Mouse (Mus musculus): Measurements from ENCODE around the gene Zfp275. TPM values are rescaled to one million over a fixed set of nuclear protein-coding genes. Genes with fewer than 3 reads are reported as not detected.

The Zfp275 gene
- total RNA-seq, 2 experiments from 2014 or later: 12.1 to 16.1 TPM

Other genes with a start within 250 kb of the Zfp275 start
- gene Xlr3a, start 245.5 kb upstream of the Zfp275 start, total RNA-seq (2021): under 1 TPM; 0.62 to 0.80 TPM
- 1 to 10 TPM; 1.8 to 2.3 TPM for gene Gm14685, start 225.6 kb upstream of the Zfp275 start, total RNA-seq (2021)
- gene Xlr5b, start 193.8 kb upstream of the Zfp275 start, total RNA-seq (2021): not detected
- gene DXBay18, start 193.2 kb upstream of the Zfp275 start, total RNA-seq (2021): 1 to 10 TPM in 1 of 2 experiments, under 1 TPM in 1; 0.48 to 2.1 TPM
- gene Spin2d, start 165.6 kb upstream of the Zfp275 start, total RNA-seq (2021): not detected
- gene Xlr3b, start 150.4 kb upstream of the Zfp275 start, total RNA-seq (2021): 1 to 10 TPM; 4.1 to 7.0 TPM
- under 1 TPM in 1 of 2 experiments, not detected in 1; 0.51 TPM for gene Xlr4b, start 128.3 kb upstream of the Zfp275 start, total RNA-seq (2021)
- gene F8a, start 114.3 kb upstream of the Zfp275 start, total RNA-seq (2021): 10 to 100 TPM; 13.4 to 15.2 TPM
- not detected for gene Xlr4c, start 99.5 kb upstream of the Zfp275 start, total RNA-seq (2021)
- not detected for gene Xlr3c, start 77.2 kb upstream of the Zfp275 start, total RNA-seq (2021)
- not detected for gene Xlr5a, start 49.6 kb upstream of the Zfp275 start, total RNA-seq (2021)
- not detected for gene Xlr5c, start 49.6 kb upstream of the Zfp275 start, total RNA-seq (2021)
- not detected for gene Gm45015, start 5.8 kb upstream of the Zfp275 start, total RNA-seq (2021)
- gene Gm18336, start 56.1 kb downstream of the Zfp275 start, total RNA-seq (2021): under 1 TPM; 0.16 to 0.29 TPM
- gene Zfp92, start 68.5 kb downstream of the Zfp275 start, total RNA-seq (2021): 1 to 10 TPM; 3.2 to 4.9 TPM
- gene Trex2, start 92.7 kb downstream of the Zfp275 start, total RNA-seq (2021): not detected
- gene Haus7, start 116.4 kb downstream of the Zfp275 start, total RNA-seq (2021): 10 to 100 TPM; 18.4 to 19.7 TPM
- gene Bgn, start 141.0 kb downstream of the Zfp275 start, total RNA-seq (2021): 10 to 100 TPM; 48.6 to 48.8 TPM
- gene Atp2b3, start 160.5 kb downstream of the Zfp275 start, total RNA-seq (2021): 10 to 100 TPM; 90.9 to 95.2 TPM

All from layer of hippocampus, postnatal 10 days (tissue).